Mouse (Mus musculus) liver, embryonic 13.5 days (tissue): ENCODE measurements around the gene Vmn2r66. TPM values are rescaled to one million over a fixed set of nuclear protein-coding genes. Genes with fewer than 3 reads are reported as not detected.

Source experiments
- ATAC-seq: fragments of 200-750 bp; cut with Nextera tagmentation; 2 replicates; pipeline ENCODE4 v1.8.0; 2017; ENCODE audit warnings: low read depth, mild to moderate bottlenecking, moderate number of reproducible peaks, moderate library complexity
- DNase-seq: peaks from one replicate; pipeline ENCODE4 v3.0.0; 2022
- H3K27ac ChIP-seq: fragments of 300-500 bp; sonication (generic); 2 replicates; pipeline ENCODE4 v1.5.1; 2015; ENCODE audit warnings: moderate library complexity, mild to moderate bottlenecking, inconsistent platforms
- H3K27me3 ChIP-seq: fragments of 300-500 bp; sonication (generic); 2 replicates; pipeline ENCODE4 v1.6.1; 2015; ENCODE audit warnings: mild to moderate bottlenecking, inconsistent platforms
- H3K36me3 ChIP-seq: fragments of 300-500 bp; sonication (generic); 2 replicates; pipeline ENCODE4 v1.6.1; 2015; ENCODE audit warnings: mild to moderate bottlenecking, inconsistent platforms
- H3K4me1 ChIP-seq: fragments of 300-500 bp; sonication (generic); replicated peaks from 2 replicates; pipeline ENCODE4 v1.6.1; 2015; ENCODE audit warnings: inconsistent platforms
- H3K4me2 ChIP-seq: fragments of 300-500 bp; sonication (generic); 2 replicates; pipeline ENCODE4 v1.6.1; 2015; ENCODE audit warnings: inconsistent platforms, mild to moderate bottlenecking, moderate library complexity
- H3K4me3 ChIP-seq: fragments of 300-500 bp; sonication (generic); replicated peaks from 2 replicates; pipeline ENCODE4 v1.5.1; 2015; ENCODE audit warnings: mild to moderate bottlenecking, inconsistent platforms
- H3K9ac ChIP-seq: fragments of 300-500 bp; sonication (generic); 2 replicates; pipeline ENCODE4 v1.6.1; 2015; ENCODE audit warnings: mild to moderate bottlenecking, inconsistent platforms
- H3K9me3 ChIP-seq: fragments of 300-500 bp; sonication (generic); replicated peaks from 2 replicates; pipeline ENCODE4 v1.6.1; 2016; ENCODE audit warnings: inconsistent platforms
- WGBS: fragments of 180-500 bp; shearing (Covaris S2); methylation state at CpG from one replicate; pipeline ENCODE4 v1.1.7; 2015; ENCODE audit not compliant: insufficient replicate concordance; 5-methylcytosine and 5-hydroxymethylcytosine counted together
- polyA plus RNA-seq: library from polyadenylated mRNA; unstranded; fragments of >200 nt; fragmentation: Nextera tagmentation; extraction: Ambion mirVana; gene quantifications from 2 replicates; pipeline ENCODE4 v1.2.1, GENCODE M21; 2015

Vmn2r66 gene
- polyA plus RNA-seq: not detected in 2 replicates

- H3K9me3 ChIP-seq: no peaks in the 10 kb centered on the region
- no peak within 1 kb of the TSS for H3K9ac ChIP-seq
- DNase-seq: no peak
- no peak within 1 kb of the TSS for H3K4me3 ChIP-seq
- 60% methylated on average over 1 of the region's 1 CpGs for WGBS
- no peak within 1 kb of the TSS for H3K27ac ChIP-seq
- no peaks in the 10 kb centered on the region for H3K36me3 ChIP-seq
- ATAC-seq: no peak
- H3K4me1 ChIP-seq: no peaks in the 10 kb centered on the region
- no peak within 1 kb of the TSS for H3K4me2 ChIP-seq
- H3K27me3 ChIP-seq: no peaks in the 10 kb centered on the region
These were observed at the start of gene Vmn2r66 for GRCm38 (mm10) chr7:85012168-85012567. Gene Vmn2r66, minus strand, starts transcription at chr7:85012268.

GRCm38 (mm10) chr7:84996694-84997093, 15.4 kb downstream of the Vmn2r66 start:
- Histone ChIP-seq H3K4me2 (no peak overlapping the region), H3K36me3 (no peaks in the 10 kb centered on the region), H3K27ac (no peak overlapping the region), H3K9me3 (no peaks in the 10 kb centered on the region), H3K4me1 (no peaks in the 10 kb centered on the region), H3K27me3 (no peaks in the 10 kb centered on the region), H3K9ac (no peak overlapping the region), H3K4me3 (no peak overlapping the region)
- 43% methylated on average over 2 of the region's 2 CpGs for WGBS
- no peak for DNase-seq
- no peak for ATAC-seq

GRCm38 (mm10) chr7:84964015-84964414, 48.1 kb downstream of the Vmn2r66 start, which contains the start of gene Vmn2r65:
Gene Vmn2r65, minus strand, starts transcription at chr7:84964115.
- Histone ChIP-seq H3K36me3 (no peaks in the 10 kb centered on the region), H3K27me3 (no peaks in the 10 kb centered on the region), H3K9ac (no peak within 1 kb of the TSS), H3K4me3 (no peak within 1 kb of the TSS), H3K9me3 (no peaks in the 10 kb centered on the region), H3K27ac (no peak within 1 kb of the TSS), H3K4me1 (no peaks in the 10 kb centered on the region), H3K4me2 (no peak within 1 kb of the TSS)
- DNase-seq (no peak), ATAC-seq (no peak)
- WGBS: 23% methylated on average over 1 of the region's 1 CpGs

Other genes with a start within 250 kb of the Vmn2r66 start
- not detected in 2 replicates for gene Olfr291, start 158.7 kb downstream of the Vmn2r66 start, polyA plus RNA-seq
- not detected in 2 replicates for gene Vmn2r65, start 48.2 kb downstream of the Vmn2r66 start, polyA plus RNA-seq
- not detected in 2 replicates for gene Vmn2r67, start 143.7 kb upstream of the Vmn2r66 start, polyA plus RNA-seq
- not detected in 2 replicates for gene Vmn2r68, start 225.5 kb upstream of the Vmn2r66 start, polyA plus RNA-seq